Mouse (Mus musculus) liver, embryonic 15.5 days (tissue): Measurements from ENCODE around the gene Plod3. TPM values are rescaled to one million over a fixed set of nuclear protein-coding genes. Genes with fewer than 3 reads are reported as not detected.

Experiments
- ATAC-seq: fragments of 200-750 bp; cut with Nextera tagmentation; 2 replicates; pipeline ENCODE4 v1.8.0; 2017; ENCODE audit warnings: moderate number of reproducible peaks, mild to moderate bottlenecking, moderate library complexity; ENCODE audit not compliant: insufficient read depth
- H3K27ac ChIP-seq: fragments of 300-500 bp; sonication (generic); replicated peaks from 2 replicates; pipeline ENCODE4 v1.5.1; 2015; ENCODE audit warnings: mild to moderate bottlenecking, inconsistent platforms
- H3K27me3 ChIP-seq: fragments of 300-500 bp; sonication (generic); 2 replicates; pipeline ENCODE4 v1.6.1; 2015; ENCODE audit warnings: mild to moderate bottlenecking, inconsistent platforms
- H3K36me3 ChIP-seq: fragments of 300-500 bp; sonication (generic); replicated peaks from 2 replicates; pipeline ENCODE4 v1.6.1; 2015; ENCODE audit warnings: moderate library complexity, mild to moderate bottlenecking, inconsistent platforms
- H3K4me1 ChIP-seq: fragments of 300-500 bp; sonication (generic); replicated peaks from 2 replicates; pipeline ENCODE4 v1.6.1; 2015; ENCODE audit warnings: inconsistent platforms
- H3K4me2 ChIP-seq: fragments of 300-500 bp; sonication (generic); 2 replicates; pipeline ENCODE4 v1.6.1; 2015; ENCODE audit warnings: moderate library complexity, mild to moderate bottlenecking, inconsistent platforms
- H3K4me3 ChIP-seq: fragments of 300-500 bp; sonication (generic); replicated peaks from 2 replicates; pipeline ENCODE4 v1.5.1; 2015; ENCODE audit warnings: mild to moderate bottlenecking, inconsistent platforms
- H3K9ac ChIP-seq: fragments of 300-500 bp; sonication (generic); 2 replicates; pipeline ENCODE4 v1.6.1; 2015; ENCODE audit warnings: moderate library complexity, mild to moderate bottlenecking, inconsistent platforms
- H3K9me3 ChIP-seq: fragments of 300-500 bp; sonication (generic); replicated peaks from 2 replicates; pipeline ENCODE4 v1.6.1; 2016; ENCODE audit warnings: inconsistent platforms
- WGBS: fragments of 180-500 bp; shearing (Covaris S2); methylation state at CpG from one replicate; pipeline ENCODE4 v1.1.7; 2015; ENCODE audit warnings: mixed read lengths; ENCODE audit not compliant: insufficient replicate concordance; 5-methylcytosine and 5-hydroxymethylcytosine counted together
- polyA plus RNA-seq: library from polyadenylated mRNA; unstranded; fragments of >200 nt; fragmentation: Nextera tagmentation; extraction: Ambion mirVana; gene quantifications from 2 replicates; pipeline ENCODE4 v1.2.1, GENCODE M21; 2015

The Plod3 gene
- polyA plus RNA-seq, 1 experiment from 2014 or later, result 15.3 TPM

- Histone ChIP-seq H3K4me3 (no peak overlapping the region), H3K27me3 (no peaks in the 10 kb centered on the region), H3K9me3 (no peaks in the 10 kb centered on the region), H3K9ac (no peak overlapping the region), H3K27ac (no peak overlapping the region), H3K36me3 (peaks cover 15% of the 10 kb centered on the region), H3K4me1 (peaks cover 29% of the 10 kb centered on the region), H3K4me2 (no peak overlapping the region)
- 63% methylated on average over 14 of the region's 14 CpGs for WGBS
- no peak for ATAC-seq
Measured at GRCm38 (mm10) chr5:136984828-136985227, 2.0 kb upstream of the Plod3 start.

DNA sequence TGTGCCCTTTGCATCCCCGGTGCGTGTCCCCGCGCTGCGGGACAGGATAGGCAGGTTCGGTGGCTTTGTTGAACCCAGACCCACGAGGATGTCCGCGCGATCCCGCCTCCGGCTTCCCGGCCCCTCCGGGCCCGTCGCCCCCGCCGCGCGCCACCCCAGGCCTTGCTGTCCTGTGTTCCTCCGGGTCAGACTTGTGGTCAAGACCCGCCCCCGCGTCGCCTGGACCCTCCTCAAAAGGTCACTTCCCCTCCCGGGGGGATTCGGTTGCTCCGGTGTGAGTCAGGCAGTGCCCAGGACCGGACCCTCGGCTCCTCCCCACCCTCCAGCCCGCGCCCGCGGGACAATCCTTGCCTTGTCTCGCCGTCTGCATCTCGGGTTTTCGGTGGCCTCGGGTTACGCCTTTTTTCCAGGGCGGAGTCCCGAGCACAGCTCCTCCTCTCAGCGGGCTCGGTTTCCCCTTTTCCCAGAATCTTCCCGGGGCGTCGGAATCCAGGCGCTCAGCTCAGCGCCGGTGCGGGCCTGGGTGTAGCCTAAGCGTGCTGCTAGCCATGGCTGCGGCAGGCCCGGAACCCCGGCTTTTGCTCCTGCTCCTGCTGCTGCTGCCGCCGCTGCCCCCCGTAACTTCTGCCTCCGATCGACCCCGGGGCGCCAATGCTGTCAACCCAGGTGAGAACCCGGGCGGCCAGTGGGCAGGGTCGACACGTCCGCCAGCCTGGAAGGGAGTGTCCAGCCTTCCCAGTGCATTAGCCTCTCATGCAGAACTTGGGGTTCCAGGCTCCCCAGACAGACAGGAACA lies 517 bp downstream of the Plod3 start:
- peak overlapping the region; percentile 93 for H3K4me3 ChIP-seq
- H3K27me3 ChIP-seq, result no peaks in the 10 kb centered on the region
- H3K4me1 ChIP-seq, result peaks cover 29% of the 10 kb centered on the region
- H3K4me2 ChIP-seq, result peak overlapping the region; percentile 98
- ATAC-seq, result peak; percentile 68
- H3K36me3 ChIP-seq, result peaks cover 28% of the 10 kb centered on the region
- peak overlapping the region; percentile 92 for H3K9ac ChIP-seq
- under 1% methylated on average over 67 of the region's 67 CpGs for WGBS
- H3K27ac ChIP-seq, result peak overlapping the region; percentile 92
- H3K9me3 ChIP-seq, result no peaks in the 10 kb centered on the region

- WGBS, result 7% methylated on average over 12 of the region's 12 CpGs
- peak within 1 kb of the TSS; percentile 92 for H3K27ac ChIP-seq
- peaks cover 29% of the 10 kb centered on the region for H3K36me3 ChIP-seq
- peaks cover 29% of the 10 kb centered on the region for H3K4me1 ChIP-seq
- H3K9ac ChIP-seq, result peak within 1 kb of the TSS; percentile 92
- no peak for ATAC-seq
- H3K4me3 ChIP-seq, result peak within 1 kb of the TSS; percentile 93
- no peaks in the 10 kb centered on the region for H3K9me3 ChIP-seq
- peak within 1 kb of the TSS; percentile 98 for H3K4me2 ChIP-seq
- H3K27me3 ChIP-seq, result no peaks in the 10 kb centered on the region
Measured at GRCm38 (mm10) chr5:136987934-136988271, 1.1 kb downstream of the Plod3 start, which contains the start of gene Znhit1. Znhit1 (minus strand) TSS chr5:136988021.

DNA sequence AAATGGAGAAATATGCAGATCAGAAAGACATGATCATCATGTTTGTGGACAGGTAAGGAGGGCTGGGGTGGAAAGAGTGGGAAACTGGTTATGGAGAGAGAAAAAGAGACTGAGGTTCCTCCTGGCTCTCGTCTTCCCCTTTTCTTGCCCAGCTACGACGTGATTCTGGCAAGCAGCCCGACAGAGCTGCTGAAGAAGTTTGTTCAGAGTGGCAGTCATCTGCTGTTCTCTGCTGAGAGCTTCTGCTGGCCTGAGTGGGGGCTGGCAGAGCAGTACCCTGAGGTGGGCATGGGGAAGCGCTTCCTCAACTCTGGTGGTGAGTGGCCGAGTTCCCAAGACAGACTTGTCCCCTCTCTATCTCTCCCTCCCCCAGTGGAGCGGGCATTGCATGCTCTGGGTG lies 1.6 kb downstream of the Plod3 start:
- H3K4me3 ChIP-seq, result peak overlapping the region; percentile 93
- H3K36me3 ChIP-seq, result peaks cover 34% of the 10 kb centered on the region
- no peak for ATAC-seq
- peaks cover 29% of the 10 kb centered on the region for H3K4me1 ChIP-seq
- H3K27me3 ChIP-seq, result no peaks in the 10 kb centered on the region
- 0 out of 2 replicates have a peak overlapping the region, but pooled peaks have one; percentile 92 for H3K27ac ChIP-seq
- no peaks in the 10 kb centered on the region for H3K9me3 ChIP-seq
- peak overlapping the region; percentile 98 for H3K4me2 ChIP-seq
- WGBS, result 45% methylated on average over 7 of the region's 7 CpGs
- no peak overlapping the region; the same call in 1 of the 2 replicates for H3K9ac ChIP-seq

DNA sequence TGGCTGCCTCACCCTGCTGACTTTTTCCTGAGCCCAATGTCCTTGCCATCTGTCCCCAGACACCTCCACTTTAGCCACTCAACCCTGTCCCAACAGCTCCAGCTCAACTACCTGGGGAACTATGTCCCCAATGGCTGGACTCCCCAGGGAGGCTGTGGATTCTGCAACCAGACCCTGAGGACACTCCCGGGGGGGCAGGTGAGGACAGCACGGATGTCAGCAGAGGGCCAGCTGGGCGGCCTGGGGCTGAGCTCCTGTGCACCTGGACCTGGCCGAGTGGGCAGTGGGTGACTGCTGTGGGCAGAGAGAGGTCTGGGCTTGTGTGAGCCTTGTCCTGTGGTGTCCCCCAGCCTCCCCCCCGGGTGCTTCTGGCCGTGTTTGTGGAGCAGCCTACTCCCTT lies 3.0 kb downstream of the Plod3 start:
- no peak overlapping the region for H3K27ac ChIP-seq
- peaks cover 29% of the 10 kb centered on the region for H3K4me1 ChIP-seq
- 59% methylated on average over 6 of the region's 6 CpGs for WGBS
- H3K9ac ChIP-seq, result no peak overlapping the region
- H3K27me3 ChIP-seq, result no peaks in the 10 kb centered on the region
- no peak for ATAC-seq
- no peaks in the 10 kb centered on the region for H3K9me3 ChIP-seq
- peaks cover 47% of the 10 kb centered on the region for H3K36me3 ChIP-seq
- no peak overlapping the region for H3K4me3 ChIP-seq
- no peak overlapping the region for H3K4me2 ChIP-seq

GRCm38 (mm10) chr5:136999449-136999848 lies 12.6 kb downstream of the Plod3 start:
- Histone ChIP-seq H3K27ac (no peak overlapping the region), H3K9me3 (no peaks in the 10 kb centered on the region), H3K27me3 (no peaks in the 10 kb centered on the region), H3K9ac (no peak overlapping the region), H3K36me3 (peaks cover 17% of the 10 kb centered on the region), H3K4me2 (no peak overlapping the region), H3K4me3 (no peak overlapping the region), H3K4me1 (peaks cover 13% of the 10 kb centered on the region)
- WGBS, result 37% methylated on average over 5 of the region's 5 CpGs
- ATAC-seq, result no peak

DNA sequence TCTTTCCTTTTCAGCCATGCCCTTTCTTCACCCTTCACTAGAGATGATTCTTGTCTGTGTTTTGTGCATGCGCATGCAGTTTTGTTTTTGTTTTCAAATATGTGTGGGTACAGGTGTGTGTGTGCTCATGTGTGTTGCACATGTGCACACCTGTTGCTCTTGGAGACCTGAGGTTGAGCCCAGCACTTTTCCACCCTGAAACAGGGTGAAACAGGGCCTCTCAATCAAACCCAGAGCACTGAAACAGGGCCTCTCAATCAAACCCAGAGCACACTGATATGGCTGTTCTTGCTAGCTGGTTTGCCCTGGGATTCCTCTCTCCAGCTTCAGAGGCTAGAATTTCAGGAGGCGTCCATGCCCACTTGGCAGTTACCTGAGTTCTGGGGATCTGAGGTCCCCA lies 13.8 kb downstream of the Plod3 start:
- Histone ChIP-seq H3K27ac (no peak overlapping the region), H3K9me3 (no peaks in the 10 kb centered on the region), H3K4me3 (no peak overlapping the region), H3K27me3 (no peaks in the 10 kb centered on the region), H3K4me2 (no peak overlapping the region), H3K36me3 (0 out of 2 replicates have a peak, but pooled peaks cover 6% of the 10 kb centered on the region), H3K4me1 (peaks cover 13% of the 10 kb centered on the region), H3K9ac (no peak overlapping the region)
- ATAC-seq, result no peak
- 67% methylated on average over 2 of the region's 2 CpGs for WGBS

DNA sequence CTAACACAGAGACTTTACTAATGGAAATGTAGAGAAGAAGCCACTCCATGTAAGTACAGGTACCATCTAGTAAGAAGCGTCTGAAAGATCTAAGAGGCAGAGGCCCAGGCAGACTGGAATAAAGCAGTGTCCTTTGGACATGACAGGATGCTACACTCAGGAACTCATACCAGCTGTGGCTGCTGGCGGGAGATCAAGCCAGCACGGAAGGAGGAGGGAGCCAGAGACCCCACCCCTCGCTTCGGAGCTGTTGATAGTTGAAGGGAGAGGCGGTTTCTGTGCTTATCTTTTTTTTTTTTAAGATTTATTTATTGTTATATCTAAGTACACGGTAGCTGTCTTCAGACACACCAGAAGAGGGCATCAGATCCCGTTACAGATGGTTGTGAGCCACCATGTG lies 20.5 kb downstream of the Plod3 start:
- Histone ChIP-seq H3K9me3 (no peaks in the 10 kb centered on the region), H3K27me3 (peaks cover 21% of the 10 kb centered on the region), H3K4me3 (no peak overlapping the region), H3K9ac (no peak overlapping the region), H3K27ac (no peak overlapping the region), H3K36me3 (no peaks in the 10 kb centered on the region), H3K4me2 (no peak overlapping the region), H3K4me1 (no peaks in the 10 kb centered on the region)
- no peak for ATAC-seq
- 41% methylated on average over 8 of the region's 8 CpGs for WGBS

- Histone ChIP-seq H3K27ac (no peak overlapping the region), H3K4me3 (no peak overlapping the region), H3K36me3 (no peaks in the 10 kb centered on the region), H3K27me3 (peaks cover 24% of the 10 kb centered on the region), H3K9ac (no peak overlapping the region), H3K4me1 (no peaks in the 10 kb centered on the region), H3K4me2 (no peak overlapping the region), H3K9me3 (no peaks in the 10 kb centered on the region)
- ATAC-seq, result no peak
- 12% methylated on average over 3 of the region's 3 CpGs for WGBS
Measured at GRCm38 (mm10) chr5:137009988-137010387, 23.2 kb downstream of the Plod3 start.

GRCm38 (mm10) chr5:137012401-137012950 lies 25.7 kb downstream of the Plod3 start:
- Histone ChIP-seq H3K4me3 (no peak overlapping the region), H3K4me1 (no peaks in the 10 kb centered on the region), H3K27ac (no peak overlapping the region), H3K9ac (no peak overlapping the region), H3K27me3 (peaks cover 14% of the 10 kb centered on the region; the same call in 1 of the 2 replicates), H3K36me3 (no peaks in the 10 kb centered on the region), H3K9me3 (no peaks in the 10 kb centered on the region), H3K4me2 (no peak overlapping the region)
- WGBS, result 62% methylated on average over 15 of the region's 15 CpGs
- no peak for ATAC-seq

- no peak overlapping the region for H3K4me2 ChIP-seq
- H3K36me3 ChIP-seq, result no peaks in the 10 kb centered on the region
- no peaks in the 10 kb centered on the region for H3K4me1 ChIP-seq
- ATAC-seq, result no peak
- no peaks in the 10 kb centered on the region for H3K9me3 ChIP-seq
- 63% methylated on average over 3 of the region's 3 CpGs for WGBS
- no peak overlapping the region for H3K27ac ChIP-seq
- H3K9ac ChIP-seq, result no peak overlapping the region
- H3K27me3 ChIP-seq, result peaks cover 3% of the 10 kb centered on the region; the same call in 1 of the 2 replicates
- no peak overlapping the region for H3K4me3 ChIP-seq
Measured at GRCm38 (mm10) chr5:137015913-137016312, 29.1 kb downstream of the Plod3 start.
